Mouse (Mus musculus): ENCODE data around the gene Plcb3.

Gene Plcb3

GRCm38 (mm10) chr19:6994489-6994888 lies 18.2 kb upstream of the Plcb3 start:
- no peak for TF ChIP-seq GATA4 (IDR thresholded peaks at IDR 0.05; ENCODE audit: insufficient replicate concordance, low read length)

DNA sequence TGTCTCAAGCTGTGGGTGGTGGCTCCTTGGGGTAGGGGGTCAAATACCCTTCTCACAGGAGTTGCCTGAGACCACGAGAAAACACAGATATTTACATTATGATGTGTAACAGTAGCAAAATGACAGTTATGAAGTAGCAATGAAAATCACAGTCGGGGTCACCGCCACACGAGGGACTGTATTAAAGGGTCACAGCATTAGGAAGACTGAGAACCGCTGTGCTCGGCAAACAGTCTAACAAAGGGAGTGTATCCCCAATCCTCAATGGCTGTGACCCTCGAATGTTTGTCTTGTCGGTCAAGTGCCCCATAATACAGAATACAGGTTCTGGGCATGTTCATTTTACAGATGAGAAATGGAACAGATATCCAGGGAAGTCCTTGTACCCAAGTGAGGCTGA lies 17.7 kb upstream of the Plcb3 start:
- no peak for TF ChIP-seq GATA4 (IDR thresholded peaks at IDR 0.05; ENCODE audit: insufficient replicate concordance, low read length)

DNA sequence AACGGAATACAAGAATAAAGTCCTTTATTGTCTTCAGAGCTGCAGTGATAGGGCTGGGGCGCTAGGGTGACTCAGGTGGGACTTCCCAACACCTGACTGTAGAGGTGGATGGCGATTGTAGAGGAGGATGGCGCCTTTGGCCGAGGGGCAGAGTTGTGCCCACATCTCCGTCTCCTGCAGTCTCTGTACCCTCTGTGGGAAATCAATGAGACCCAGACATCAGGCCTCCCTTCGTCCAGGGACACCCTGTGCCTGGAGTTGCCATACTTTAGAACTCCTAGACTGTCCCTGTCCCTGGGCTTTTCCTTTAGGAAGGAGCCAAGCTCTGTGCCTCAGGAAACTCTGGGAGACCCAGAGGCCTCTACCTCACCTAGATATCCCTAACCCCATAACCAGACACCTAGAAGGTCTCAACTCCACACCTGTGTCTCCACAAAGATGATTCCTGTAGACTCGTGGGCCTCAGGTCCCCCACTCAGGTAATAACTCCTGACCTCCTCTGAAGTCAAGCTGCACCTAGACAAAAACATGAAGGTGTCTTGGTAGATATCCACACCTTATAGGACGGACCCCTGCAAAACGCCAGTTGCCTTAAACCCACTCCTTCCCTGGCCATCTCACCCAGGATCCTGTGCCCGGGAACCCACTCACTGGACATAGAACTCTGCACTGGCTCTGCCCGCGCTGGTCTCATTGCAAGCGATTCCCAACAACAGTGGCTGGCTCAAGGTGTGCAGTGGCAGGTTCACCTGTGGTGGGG lies 16.9 kb upstream of the Plcb3 start:
- no peak for TF ChIP-seq GATA4 (IDR thresholded peaks at IDR 0.05; ENCODE audit: insufficient replicate concordance, low read length)

- no peak for TF ChIP-seq GATA4 (IDR thresholded peaks at IDR 0.05; ENCODE audit: insufficient replicate concordance, low read length)
These were observed 16.0 kb upstream of the Plcb3 start, which contains the start of gene Dnajc4 for GRCm38 (mm10) chr19:6992011-6992858. Dnajc4 (minus strand) TSS chr19:6992572.

DNA sequence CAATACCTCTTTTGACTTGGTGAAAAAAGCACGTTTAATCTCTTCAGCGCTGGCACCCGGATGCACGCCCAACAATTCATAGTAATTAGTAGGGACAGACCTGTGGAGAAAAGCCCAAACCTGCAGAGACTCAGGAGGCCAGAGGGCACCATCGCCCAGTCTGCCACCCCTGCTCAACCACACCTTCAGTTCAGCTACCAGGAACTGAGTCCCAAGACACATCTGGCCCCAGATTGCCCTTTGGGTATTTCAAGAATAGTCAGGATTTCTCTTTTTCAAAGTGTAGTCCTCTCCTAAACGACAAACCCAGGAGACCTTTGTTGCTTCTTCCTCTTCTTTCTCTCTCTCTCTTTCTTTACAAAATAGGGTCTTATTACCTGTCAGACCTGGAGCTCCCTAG lies 14.4 kb upstream of the Plcb3 start:
- TF ChIP-seq GATA4 (IDR thresholded peaks at IDR 0.05; ENCODE audit: insufficient replicate concordance, low read length), result no peak

- TF ChIP-seq GATA4 (IDR thresholded peaks at IDR 0.05; ENCODE audit: insufficient replicate concordance, low read length), result no peak
These were observed 13.0 kb upstream of the Plcb3 start for GRCm38 (mm10) chr19:6989251-6989650.

GRCm38 (mm10) chr19:6987904-6988285 lies 11.6 kb upstream of the Plcb3 start:
- no peak for TF ChIP-seq GATA4 (IDR thresholded peaks at IDR 0.05; ENCODE audit: insufficient replicate concordance, low read length)

- no peak for TF ChIP-seq GATA4 (IDR thresholded peaks at IDR 0.05; ENCODE audit: insufficient replicate concordance, low read length)
These were observed 11.0 kb upstream of the Plcb3 start, which contains the start of gene Vegfb for GRCm38 (mm10) chr19:6987061-6987903. Vegfb (minus strand) TSS chr19:6987651.

GRCm38 (mm10) chr19:6985951-6986708 lies 9.9 kb upstream of the Plcb3 start:
- TF ChIP-seq GATA4 (IDR thresholded peaks at IDR 0.05; ENCODE audit: insufficient replicate concordance, low read length), result no peak

DNA sequence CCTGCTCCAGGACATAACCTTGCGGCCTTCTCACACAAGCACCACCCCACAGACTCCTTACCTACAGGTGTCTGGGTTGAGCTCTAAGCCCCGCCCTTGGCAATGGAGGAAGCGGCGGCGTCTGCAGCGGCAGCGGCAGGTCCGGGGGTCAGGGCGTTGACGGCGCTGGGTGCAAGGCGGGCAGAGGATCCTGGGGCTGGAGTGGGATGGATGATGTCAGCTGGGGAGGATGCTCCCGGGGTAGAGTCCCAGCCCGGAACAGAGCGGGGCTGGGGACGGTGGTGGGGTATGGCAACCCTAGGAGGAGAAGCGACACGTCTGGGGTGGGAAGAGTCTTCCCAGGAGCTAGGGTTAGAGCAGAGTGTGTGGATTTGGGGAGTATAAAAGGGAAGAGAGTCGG lies 9.0 kb upstream of the Plcb3 start:
- no peak for TF ChIP-seq GATA4 (IDR thresholded peaks at IDR 0.05; ENCODE audit: insufficient replicate concordance, low read length)

GRCm38 (mm10) chr19:6983621-6984020 lies 7.4 kb upstream of the Plcb3 start:
- no peak for TF ChIP-seq GATA4 (IDR thresholded peaks at IDR 0.05; ENCODE audit: insufficient replicate concordance, low read length)

GRCm38 (mm10) chr19:6981465-6981864 lies 5.2 kb upstream of the Plcb3 start:
- no peak for TF ChIP-seq GATA4 (IDR thresholded peaks at IDR 0.05; ENCODE audit: insufficient replicate concordance, low read length)

DNA sequence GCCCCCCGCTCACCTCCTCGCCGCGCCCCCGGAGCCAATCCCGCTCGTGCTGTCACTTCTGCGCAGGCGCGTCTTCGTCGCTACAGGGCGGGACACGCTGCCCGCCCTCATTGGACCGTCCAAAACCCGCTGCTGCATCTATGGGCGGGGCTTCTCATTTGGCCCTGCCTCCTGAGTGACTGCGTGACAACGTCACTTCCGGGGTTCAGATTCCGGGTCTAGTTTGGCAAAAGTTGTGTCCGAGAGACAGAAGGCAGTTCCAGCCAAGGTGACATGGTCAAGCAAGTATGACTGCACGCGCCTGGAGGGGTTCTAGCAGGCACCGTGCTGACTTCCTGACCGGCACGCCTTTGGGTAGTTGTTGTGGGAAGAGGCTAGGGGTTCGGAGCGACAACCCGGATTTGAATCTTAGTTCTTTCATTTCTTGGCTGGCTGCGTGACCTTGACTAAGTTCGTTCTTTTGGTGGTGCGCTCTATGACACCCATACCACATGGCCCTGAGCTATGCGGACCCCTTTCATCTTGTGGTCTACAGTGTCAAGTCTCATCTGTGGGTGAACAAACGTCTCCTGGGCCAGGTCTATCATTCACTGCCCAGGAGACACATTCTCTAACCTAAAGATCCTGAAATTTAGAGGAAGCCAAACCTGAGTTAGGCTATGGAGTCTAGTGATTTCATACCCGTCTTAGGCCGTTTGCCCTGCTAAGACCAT lies 4.3 kb upstream of the Plcb3 start, which contains the start of gene Fkbp2:
Gene Fkbp2, minus strand, starts transcription at position 121 of the 713 bp plus-strand sequence.
- TF ChIP-seq GATA4 (IDR thresholded peaks at IDR 0.05; ENCODE audit: insufficient replicate concordance, low read length), result 0 out of 2 replicates have a peak, but pooled peaks have one; percentile 0
